Mouse (Mus musculus) spleen, adult 12 weeks (tissue): ENCODE data around the gene 4930579F01Rik.

Experiments
- DNase-seq: peaks from one replicate; pipeline ENCODE4 v3.0.0; 2022; ENCODE audit warnings: low spot score

Gene 4930579F01Rik

DNA sequence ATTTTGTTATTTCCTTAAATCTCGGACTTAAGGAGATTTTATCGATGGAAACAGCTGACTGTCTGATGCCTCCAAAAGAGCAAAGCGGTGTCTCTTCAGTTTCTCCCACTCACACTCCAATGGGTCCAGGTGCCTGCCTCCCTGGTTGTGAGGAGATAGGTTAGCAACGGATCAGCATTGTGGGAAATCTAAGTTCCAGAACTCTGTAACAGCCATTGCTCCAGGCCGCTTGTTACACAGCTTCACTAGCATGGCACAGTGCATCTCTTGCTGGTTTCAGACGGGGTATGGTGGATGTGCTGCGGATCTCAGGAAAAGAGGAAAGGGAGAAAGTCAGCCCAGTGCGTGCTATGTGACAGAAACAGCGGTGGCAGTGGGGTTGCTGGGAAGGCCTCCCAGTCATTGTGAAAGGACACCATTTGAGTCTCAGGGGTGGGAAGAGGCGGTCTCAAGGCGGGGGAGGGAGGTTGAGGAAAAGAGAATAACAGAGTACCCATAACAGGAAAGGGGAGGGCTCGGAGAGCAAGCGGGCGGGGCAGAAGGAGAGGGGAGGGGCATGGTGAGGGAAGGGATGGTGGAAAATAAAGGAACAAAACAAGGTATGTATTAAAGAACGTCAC, at the start of gene 4930579F01Rik:
4930579F01Rik (minus strand) TSS at position 143 of the 620 bp plus-strand sequence.
- DNase-seq = no peak

DNA sequence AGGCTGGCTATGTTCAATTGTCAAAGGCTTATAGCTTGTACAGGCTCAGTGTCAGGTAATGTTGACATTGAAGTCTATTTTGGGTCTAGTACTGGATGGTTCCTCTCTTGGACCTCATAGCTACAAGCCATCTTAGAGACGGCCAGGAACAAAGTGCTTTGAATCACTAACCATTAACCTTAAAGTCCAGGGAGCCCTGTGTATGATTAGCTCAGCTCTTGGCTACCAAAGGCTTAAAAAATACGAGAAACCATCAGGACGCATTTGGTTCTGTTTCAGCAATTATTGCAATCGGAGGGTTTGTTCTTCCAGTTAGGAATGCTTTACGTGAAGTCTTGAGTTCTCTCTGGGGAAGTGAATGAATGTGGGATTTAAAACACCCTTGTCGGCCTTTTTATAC, 49.3 kb upstream of the 4930579F01Rik start:
- DNase-seq = no peak

DNA sequence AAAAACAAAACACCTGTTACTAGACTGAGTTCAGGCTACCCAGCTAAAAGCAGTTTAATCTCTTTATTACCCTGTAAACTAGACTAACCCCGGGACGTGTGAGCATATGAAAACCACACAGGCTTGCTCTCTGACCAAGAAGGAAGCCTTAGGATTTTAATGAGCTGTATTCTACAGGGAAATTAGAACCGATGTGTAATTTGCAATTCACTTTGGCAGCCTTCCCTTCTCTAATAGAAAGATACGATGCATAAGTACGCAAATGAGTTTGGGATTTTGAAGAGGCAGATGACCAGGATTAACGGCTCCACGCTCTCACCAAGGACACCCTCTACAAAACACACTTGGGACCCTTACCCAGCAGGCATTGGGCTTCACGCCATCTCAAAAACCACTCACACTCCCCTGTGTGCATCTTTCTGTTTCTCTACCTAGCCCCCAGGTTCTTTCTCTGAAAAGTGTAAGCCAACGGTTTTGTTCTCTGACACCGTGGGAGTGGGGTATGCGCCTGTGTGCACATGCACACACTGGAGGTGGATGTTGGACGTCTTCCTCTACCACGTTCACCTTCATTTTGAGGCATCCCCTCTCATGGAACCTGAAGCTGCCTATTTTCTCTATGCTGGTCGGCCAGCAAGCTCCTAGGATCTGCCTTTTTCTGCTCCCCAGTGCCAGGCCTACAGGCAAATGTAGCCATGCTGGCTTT, 48.5 kb upstream of the 4930579F01Rik start:
- no peak for DNase-seq

DNA sequence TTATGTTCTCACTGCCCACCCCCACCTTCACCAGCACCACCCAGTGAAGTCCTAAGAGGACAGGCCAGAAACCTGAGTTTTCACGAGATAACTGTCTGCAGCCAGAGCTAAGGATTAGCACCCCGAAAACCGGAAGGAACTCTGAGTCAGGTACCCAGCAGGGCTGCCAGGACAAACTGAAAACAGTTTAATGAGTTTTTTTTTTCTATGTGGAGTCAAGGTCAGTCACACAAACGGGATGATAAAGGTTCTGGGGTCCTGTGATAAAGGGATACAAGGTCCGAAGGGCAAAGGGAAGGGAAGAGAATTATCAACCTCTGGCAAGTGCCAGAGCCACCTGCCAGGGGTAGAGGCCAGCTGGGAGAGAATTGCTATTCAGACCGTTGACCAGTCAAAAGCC, 47.7 kb upstream of the 4930579F01Rik start:
- DNase-seq = no peak

DNA sequence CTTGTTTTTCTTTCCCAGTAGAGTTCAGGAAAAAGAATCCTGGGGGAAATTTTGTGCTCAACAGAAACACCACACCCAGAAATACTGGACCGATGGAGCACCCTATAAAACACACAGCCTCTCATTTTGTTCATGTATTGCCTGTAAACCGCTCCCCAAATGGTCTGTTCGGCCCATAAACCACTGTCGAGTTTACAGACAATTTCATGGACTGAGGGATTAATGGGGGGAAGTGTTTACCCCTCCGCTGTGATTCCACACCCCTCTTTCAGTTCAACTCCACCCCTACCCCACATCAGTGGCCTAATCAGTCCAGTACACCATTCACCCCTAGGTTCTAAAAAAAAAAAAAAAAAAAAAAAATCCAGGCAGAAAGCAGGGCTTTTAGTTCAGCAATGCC, 47.3 kb upstream of the 4930579F01Rik start:
- no peak for DNase-seq

DNA sequence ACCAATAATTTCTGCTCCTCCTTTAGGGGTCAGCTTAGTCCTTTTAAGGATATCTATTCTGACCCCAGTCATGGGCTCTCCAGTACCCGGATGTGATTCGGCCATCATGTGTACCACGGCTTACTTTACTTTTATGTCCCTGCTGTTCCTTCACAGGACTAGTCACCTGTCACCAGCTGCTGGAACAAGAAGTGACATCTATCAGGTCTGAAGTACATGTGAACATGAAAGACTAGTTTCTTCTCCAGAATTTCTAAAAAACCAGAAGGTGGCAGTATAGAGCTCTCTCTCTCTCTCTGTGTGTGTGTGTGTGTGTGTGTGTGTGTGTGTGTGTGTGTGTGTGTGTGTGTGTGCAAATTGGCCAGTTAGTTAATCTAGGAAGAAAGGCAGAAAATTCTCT, 46.8 kb upstream of the 4930579F01Rik start:
- DNase-seq = no peak

DNA sequence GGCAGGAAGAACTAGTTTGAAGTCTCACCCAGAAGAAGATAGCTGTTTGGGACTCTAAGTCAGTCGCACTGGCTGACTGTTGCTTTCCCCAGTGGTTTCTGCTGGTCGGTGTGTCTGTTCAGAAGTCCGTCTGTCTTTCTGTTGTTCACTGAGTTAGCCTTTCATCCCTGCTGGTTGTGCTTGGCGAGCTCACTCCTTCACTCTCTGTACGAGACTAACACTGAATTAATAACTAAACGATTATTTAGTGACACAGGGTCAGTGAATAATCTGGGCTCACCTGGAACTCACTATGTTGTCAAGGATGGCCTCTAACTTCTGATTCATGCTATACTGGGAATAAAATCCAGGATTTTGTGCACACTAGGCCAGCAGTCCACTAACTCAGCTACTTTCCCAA, 45.8 kb upstream of the 4930579F01Rik start:
- no peak for DNase-seq

DNA sequence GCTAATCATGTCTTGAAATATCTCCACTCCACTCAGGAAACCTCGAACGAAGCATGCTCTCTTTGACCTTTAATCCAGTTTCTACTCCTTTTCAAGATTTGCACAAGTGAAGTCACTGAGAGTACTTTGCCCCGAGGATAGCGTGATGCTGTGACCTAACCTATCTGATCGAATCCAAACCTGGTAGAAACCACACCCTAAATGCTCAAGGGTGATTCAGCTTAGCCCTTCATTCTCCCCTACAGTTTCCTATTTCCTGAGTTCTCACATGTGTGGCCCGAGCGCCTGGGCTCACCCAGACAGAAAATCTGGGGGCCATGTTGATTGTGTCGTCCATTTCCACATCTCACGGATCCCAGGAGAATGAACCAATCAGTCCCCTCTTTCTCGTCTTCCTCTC, 44.4 kb upstream of the 4930579F01Rik start:
- DNase-seq = no peak

DNA sequence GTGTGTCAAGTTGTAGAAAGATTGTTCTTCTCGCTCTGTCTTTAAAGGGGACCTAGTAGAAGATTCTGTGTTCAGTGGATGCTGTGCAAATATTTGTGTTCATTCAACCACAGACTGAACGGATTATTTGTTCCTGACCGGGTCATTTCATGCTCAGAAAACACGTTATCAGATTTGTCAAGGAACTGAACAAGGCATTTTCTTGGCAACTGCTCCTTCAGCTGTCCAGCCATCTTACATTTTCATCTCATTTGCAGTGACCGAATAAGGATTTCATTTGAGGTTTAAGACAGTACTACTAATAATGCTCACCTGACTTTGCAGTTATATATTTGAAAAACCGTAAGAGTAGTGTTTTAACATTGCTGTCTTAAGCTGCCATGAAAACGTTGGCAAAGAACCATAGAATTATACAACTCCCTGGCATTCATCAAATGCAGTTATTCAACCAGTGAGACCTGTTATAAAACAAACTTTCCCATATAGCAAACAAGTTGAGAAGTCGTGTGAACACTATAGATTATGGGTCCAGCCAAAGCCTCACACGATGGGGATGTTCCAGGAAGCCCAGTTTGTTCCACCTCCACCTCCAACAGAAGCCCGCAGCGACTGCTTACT, 43.0 kb upstream of the 4930579F01Rik start:
- no peak for DNase-seq

DNA sequence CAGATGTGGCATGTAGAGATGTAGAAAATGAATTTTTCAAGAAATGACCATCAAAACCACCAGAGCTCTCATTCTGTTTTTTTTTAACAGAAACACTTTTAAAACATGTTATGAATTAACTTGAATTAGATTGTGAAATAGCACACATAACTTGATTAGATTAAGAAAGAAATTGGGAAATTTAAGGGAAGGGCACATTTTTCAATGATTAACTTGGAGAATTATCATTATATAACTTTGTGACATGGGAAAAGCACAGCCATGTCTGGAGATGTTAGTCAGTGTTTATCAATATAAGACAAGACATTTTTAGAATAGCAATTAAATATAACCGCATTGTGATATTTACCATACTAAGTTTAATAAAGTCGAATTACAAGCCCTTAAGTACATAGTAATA, 37.9 kb upstream of the 4930579F01Rik start:
- DNase-seq = no peak

DNA sequence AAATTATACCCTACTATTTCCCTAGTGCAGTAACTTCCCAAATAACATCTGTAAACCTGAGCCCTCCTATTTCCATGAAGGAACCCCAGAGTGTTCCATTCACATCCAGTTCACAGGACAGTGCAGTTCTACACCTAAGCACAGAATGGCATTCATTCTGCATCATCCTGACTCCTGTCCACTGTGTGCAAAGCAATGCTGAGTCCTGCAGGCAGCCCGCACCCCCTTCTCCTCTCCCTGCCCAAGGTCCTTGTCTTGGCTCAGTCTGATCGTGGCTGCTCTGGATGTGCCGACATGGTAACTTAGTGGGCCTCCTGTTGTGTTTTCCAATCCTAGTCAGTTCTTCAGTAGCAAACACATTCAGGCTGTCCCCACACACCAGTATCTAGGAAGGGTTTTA, 36.6 kb upstream of the 4930579F01Rik start:
- no peak for DNase-seq

DNA sequence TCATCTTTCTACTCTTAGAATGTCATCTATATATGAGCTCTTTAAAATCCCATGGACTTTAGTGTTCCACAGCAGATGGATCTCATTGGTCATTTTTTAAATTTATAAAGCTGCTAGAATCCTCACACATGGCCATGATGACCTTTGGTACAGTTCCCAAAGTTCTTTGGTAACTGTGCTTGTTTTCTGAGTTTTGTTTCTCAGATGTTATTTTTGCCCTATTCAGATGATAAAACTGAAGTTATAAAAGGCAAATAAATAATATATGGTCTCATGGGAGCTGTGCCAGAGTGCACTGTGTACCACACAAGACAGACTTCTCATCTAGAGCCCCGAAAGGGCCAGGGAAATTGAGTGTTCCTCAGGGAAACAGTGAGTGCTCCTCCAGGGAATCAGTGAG, 35.8 kb upstream of the 4930579F01Rik start:
- DNase-seq = no peak

DNA sequence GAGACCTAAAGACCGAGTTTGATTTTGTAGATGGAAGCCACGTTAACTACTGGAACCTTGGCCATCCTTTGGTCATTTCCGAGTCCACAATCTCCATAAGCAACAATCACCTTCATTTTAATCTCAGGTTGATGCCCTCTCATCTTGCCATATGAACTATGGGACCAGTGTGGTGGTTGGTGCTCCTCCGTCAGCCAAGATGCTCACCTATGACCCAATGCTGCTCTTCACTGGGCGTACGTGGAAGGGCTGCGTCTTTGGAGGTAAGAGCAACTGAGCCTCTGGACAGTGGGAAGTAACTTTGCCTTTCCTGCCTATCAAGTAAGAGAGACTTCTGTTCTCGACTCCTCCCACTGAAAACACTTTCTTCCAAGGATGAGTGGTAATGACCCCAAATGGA, 34.2 kb upstream of the 4930579F01Rik start:
- no peak for DNase-seq

DNA sequence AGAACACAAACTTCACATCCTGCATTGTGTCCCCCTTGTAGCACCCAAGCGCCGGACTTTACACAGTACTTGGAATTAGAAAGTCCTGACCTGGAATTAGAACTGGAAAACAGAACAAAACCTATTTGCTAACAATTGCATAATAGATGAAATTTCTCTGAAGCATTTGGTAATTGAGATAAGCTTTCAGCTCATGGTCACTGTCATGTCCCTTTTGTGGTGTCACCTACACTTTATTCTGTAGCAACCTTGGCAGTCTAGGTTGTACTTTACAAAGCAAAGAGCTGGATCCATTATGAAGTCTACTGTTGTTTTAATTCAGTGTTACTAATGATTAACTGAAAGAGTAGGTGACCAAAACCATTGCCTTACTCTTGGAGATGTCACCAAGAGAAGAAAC, 33.5 kb upstream of the 4930579F01Rik start:
- no peak for DNase-seq

DNA sequence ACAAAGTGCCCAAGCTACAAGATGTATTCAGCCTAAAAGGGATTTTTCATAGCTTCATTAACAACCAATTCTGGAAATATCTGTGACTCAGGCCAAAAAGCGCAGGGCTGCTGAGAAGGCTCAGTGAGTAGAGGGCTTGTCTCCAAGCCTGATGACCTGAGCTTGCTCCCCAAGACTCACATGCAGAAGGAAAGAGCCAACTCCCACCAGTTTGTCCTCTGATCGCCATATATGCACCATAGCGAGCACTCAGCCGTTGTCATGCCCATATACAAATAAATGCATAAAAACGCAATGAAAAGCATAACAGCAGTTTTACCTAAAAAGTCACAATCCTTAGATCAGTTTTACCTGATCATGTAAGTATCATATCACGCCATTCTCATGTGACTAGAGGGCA, 32.9 kb upstream of the 4930579F01Rik start:
- no peak for DNase-seq

DNA sequence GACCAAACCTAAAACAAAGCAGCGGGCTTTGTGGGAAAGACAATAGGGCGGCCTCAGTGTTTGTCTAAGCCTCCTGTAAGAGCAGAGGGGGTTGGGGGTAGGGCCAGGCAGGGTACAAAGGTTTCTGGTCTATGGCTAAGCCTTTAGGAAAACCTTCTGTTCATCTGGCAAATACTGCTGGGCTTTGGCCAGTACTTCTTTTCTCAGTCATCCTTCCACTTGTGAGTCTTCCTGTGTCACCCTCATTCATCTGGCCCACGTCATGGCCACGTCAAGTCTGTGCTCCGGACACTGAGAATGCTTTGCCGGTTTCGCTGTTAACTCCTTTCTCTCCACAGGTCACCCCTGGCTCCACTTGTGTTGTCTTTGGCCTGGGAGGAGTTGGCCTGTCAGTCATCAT, 32.2 kb upstream of the 4930579F01Rik start:
- no peak for DNase-seq

DNA sequence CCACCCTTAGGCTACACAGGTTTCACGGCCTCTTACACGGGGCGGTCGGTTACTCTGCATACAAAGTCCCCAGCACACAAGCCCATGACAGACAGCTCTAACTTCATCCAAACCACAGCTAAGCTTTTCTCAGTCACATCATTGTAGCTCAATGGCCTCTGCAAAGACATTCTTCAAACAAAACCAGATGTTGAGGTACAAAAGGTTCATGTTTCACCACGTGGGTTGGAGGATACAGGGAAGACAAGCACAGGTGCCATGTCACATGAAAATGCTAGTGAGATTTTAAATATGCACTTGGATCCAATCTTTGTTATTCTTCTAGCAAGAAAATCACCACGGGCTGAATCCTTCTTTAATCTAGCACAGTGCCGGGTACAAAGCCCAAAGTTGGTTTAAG, 31.7 kb upstream of the 4930579F01Rik start:
- DNase-seq = no peak

DNA sequence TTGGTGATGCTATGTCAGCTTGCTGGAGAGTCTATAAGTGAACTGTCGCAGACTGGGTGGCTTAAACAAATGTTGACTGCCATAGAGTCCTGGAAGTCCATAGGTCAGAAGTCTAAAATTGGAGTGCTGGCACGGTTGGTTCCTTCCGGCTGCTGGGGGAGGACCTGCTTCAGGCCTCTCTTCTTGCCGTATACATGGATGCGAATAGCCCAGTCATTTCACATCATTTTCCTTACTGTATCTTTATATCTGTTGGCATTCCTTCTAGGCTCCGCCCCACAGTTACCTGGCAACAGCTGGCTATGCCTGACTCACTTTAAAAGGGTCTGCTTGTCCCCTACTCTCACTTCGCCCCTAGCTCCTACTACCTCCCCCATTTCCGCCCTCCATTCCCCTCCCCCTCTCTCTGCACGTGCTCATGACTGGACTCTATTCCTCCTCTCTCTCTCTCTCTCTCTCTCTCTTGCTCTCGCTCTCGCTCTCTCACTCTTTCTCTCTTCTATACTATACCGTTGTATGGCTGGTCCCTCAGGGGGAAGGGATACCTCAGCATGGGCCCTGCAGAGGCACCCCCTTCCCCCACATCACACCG, 30.8 kb upstream of the 4930579F01Rik start:
- no peak for DNase-seq

DNA sequence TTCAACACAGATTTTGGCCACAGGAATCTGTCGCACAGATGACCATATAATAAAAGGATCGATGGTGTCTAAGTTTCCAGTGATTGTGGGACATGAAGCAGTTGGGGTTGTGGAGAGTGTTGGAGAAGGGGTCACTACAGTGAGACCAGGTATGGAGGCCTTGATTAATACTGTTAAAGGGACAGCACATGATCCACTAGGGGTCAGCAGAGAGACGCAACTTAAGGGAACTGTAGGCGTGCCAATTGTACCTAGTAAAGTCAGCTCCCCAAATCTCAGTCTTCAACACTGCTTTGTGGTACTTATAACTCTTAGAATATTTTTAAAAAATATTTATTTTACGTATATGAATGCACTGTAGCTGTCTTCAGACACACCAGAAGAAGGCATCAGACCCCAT, 29.3 kb upstream of the 4930579F01Rik start:
- DNase-seq = no peak

DNA sequence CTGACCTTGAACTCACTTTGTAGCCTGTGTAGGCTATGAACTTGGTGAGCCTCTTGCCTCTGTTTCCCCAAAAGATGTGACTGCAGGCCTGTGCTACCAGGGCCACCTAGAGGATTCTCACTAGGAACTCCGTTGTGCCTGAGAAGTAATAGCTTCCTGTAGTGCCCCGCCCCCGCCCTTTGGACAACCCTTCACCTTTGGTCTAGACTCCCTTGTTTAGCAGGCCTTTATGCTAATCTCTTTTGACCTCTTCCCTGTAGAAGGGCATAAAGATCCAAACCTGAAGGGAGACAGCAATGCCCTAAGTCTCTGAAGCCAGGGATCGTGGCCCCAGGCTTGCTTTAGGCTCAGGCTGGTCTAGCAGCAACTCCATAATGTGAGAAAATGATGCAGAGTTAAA, 28.9 kb upstream of the 4930579F01Rik start:
- no peak for DNase-seq

DNA sequence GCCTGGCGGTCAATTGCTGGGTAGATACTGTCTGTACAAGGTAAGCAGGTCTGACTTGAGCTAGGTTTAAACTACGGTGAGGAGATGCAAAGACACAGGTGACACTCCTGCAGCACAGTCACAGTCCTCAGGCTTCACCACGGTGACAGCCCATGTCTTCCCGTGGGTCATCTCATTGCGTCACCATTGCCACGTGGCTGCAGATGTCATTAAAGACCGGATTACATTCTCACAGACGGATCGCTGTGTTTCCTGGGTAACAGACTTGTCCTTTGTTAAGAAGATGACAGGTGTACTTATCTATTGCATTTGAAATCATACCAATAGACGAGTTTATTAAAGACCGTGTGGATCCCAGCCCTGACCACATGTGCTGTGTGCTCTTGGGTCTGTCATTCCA, 27.5 kb upstream of the 4930579F01Rik start:
- DNase-seq = no peak

DNA sequence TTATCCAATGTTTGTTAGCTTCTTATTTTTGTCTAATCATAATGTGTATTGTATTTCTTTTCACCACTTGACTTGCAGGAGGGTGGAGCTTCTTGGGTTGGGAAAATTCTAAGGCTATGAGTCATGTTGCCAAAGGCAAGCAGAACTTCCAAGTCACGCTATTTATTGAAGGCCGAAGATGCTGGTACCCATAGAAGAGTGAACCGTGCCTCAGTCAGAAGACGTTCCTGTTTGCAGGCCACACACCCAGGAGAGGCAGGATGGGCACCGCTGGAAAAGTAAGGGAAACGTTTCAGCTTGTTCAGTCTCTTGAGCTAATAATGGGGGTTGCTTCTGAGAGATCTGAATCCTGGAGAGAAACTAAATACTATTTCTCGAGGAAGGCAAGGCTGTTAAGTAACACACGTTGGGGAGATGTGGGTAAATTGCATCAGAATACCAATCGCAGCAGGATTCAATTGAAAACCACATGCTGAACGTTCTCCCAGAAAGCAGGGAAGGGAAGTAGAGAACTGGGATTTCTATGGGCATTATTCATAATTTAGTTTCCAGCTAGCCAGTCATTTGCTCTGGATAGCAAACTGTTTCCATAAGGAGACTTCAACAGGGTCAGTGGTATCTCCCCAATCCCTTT, 24.1 kb upstream of the 4930579F01Rik start, which contains the start of gene Adh7:
Adh7 (plus strand) TSS at position 130 of the 634 bp plus-strand sequence.
- no peak for DNase-seq

DNA sequence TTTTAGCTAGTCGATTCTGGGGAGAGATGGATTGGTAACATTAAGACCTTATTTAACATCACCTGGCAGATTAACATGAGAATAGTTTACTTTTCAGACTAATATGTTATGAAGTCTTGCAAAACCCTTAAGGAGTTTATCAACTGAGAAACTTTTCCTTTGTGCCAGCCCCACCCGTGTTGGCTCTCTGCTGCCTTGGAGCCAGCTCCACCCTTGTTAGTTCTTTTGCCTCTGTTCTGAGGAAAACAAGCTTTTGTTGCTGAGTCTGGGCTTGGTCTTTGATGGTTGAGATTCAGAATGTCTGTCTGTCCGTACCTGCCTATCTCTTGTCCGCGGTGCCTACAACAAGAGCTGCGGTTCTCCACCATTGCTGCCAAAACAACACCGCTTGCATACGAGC, 22.5 kb upstream of the 4930579F01Rik start:
- DNase-seq = no peak
